Mouse (Mus musculus): ENCODE data around the gene Vmn1r169. TPM values are rescaled to one million over a fixed set of nuclear protein-coding genes. Genes with fewer than 3 reads are reported as not detected.

Vmn1r169 gene
- not detected for total RNA-seq (2023)

GRCm38 (mm10) chr7:23575226-23575625 is at the start of gene Vmn1r169:
TSS of gene Vmn1r169 (plus strand) at chr7:23575526.

DNA sequence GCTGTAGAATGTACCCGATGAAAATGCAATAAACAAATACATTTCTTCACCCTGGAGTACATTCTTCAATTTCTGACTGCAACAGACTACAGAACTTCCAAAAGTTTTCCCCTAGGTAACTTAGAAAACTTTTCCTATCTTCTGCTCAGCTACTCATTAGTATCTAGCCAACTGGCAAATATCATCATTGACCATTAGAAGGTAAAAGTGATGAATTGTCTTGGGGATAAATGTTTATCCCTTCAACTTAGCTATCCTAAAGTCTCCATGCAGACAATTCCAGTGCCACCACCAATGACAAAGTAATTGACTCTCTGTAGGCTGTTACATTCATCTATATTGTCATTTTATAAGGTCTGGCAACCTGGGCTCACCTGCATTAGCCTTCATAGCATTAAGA is 35.9 kb upstream of the Vmn1r169 start, which contains the start of gene Vmn1r168:
Vmn1r168 (plus strand) TSS at position 301 of the 400 bp plus-strand sequence.

DNA sequence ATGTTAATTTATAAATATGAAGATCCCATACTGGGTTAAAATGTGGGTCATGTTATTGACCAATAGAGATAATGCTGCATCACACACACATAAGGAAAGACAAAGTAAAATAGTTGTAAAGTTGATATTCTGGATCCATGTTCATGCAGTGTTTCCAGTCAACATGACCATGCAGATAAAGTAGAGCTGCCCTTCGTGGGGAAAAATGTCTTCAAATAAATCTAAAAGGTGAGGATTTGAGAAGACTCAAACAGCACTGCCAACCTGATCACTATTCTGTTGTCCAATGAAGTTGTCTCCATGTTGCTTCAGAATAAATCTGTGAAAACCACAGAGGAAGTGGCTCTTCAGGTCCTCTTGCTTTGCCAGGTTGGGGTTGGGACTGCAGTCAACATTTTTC is 30.5 kb downstream of the Vmn1r169 start, which contains the start of gene Vmn1r170:
Vmn1r170 (plus strand) TSS at position 301 of the 400 bp plus-strand sequence.

Other genes with a start within 250 kb of the Vmn1r169 start
- gene Nlrp5, start 189.6 kb upstream of the Vmn1r169 start, total RNA-seq (2023), result not detected
- gene Vmn1r167, start 68.3 kb upstream of the Vmn1r169 start, total RNA-seq (2023), result not detected
- not detected for gene Vmn1r168, start 35.8 kb upstream of the Vmn1r169 start, total RNA-seq (2023)
- gene Vmn1r170, start 30.6 kb downstream of the Vmn1r169 start, total RNA-seq (2023), result not detected
- gene Vmn1r171, start 55.2 kb downstream of the Vmn1r169 start, total RNA-seq (2023), result not detected
- not detected for gene Vmn1r172, start 82.8 kb downstream of the Vmn1r169 start, total RNA-seq (2023)
- gene Vmn1r173, start 125.2 kb downstream of the Vmn1r169 start, total RNA-seq (2023), result not detected
- not detected for gene Vmn1r174, start 176.7 kb downstream of the Vmn1r169 start, total RNA-seq (2023)
- not detected for gene Vmn1r175, start 235.1 kb downstream of the Vmn1r169 start, total RNA-seq (2023)

Measured in CD4-positive naive resting alpha-beta T cell, adult 76 days (primary cell).